Mouse (Mus musculus) embryonic stem cell, embryonic (primary cell): ENCODE measurements around the gene Hist1h4d.
"Not testable (repeated sequence)": the region's sequence is repeated elsewhere in the genome, so short reads cannot be mapped to it uniquely, and the experiment has no call there.

Experiments used
- CTCF ChIA-PET, 4 experiments: fragments of 300-600 bp in 2 of 4; fragments of 350-600 bp in 2 of 4; sonication (Branson Sonifier 250); formaldehyde crosslinking; loops; one replicate each; lab custom pipeline; 2022; ENCODE audit warnings: inconsistent platforms in 2 of 4; lab: Charles Lee
- POLR2A ChIA-PET, 4 experiments: fragments of 300-600 bp in 2 of 4; fragments of 350-600 bp in 2 of 4; sonication (Branson Sonifier 250); formaldehyde crosslinking; loops; one replicate each; lab custom pipeline; 2022; ENCODE audit warnings: antibody characterized with exemption in 4 of 4, inconsistent platforms in 1 of 4; lab: Charles Lee

The Hist1h4d gene

GRCm38 (mm10) chr13:23542999-23543607 lies 38.3 kb upstream of the Hist1h4d start, which contains the start of gene Hist1h2bh:
Gene Hist1h2bh (minus strand): TSS chr13:23543392.
- POLR2A ChIA-PET = interaction anchor here (0.6 to 24.7 kb wide), 51 partner anchors 8 to 1500 kb away, joined by 3 to 692 read pairs (median 5); partner anchors contain the start of genes Hist1h2ac (in 3 of the 4), Hist1h2ae (in 3 of the 4), Hist1h2af (in 3 of the 4) and Hist1h2bg (in 3 of the 4)
- CTCF ChIA-PET = interaction anchor here in 2 of 4 experiments (0.8 to 1.1 kb wide), 2 partner anchors 10 to 78 kb away, joined by 3 read pairs; partner anchors contain the start of genes Btn1a1 (in 1 of the 2) and Hist1h2af (in 1 of the 2)

DNA sequence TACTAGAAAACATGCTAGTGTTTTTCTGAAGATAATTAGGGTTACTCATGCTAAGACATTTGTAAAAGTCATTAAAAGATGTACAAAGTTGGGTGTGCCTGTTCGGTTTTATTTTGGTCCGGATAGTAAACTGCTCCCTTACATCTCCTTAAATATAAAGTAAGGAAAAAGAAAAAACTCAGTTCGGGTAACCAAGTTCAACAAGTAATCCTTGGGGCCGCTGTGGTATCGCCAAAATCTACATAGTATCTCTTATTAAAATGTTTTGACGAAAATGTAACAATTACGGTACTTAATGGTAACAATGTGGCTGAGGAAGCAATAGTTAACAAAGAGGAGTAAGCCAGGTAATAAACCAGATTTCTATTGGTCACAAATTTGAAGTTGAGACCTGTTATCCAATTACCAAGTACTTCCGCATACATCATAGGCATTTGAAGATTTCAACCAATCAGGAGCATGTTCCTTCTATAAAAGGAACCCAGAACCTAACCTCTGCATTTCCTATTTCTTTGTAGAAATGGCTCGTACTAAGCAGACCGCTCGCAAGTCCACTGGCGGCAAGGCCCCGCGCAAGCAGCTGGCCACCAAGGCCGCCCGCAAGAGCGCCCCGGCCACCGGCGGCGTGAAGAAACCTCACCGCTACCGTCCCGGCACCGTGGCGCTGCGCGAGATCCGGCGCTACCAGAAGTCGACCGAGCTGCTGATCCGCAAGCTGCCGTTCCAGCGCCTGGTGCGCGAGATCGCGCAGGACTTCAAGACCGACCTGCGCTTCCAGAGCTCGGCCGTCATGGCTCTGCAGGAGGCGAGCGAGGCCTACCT lies 37.2 kb upstream of the Hist1h4d start, which contains the start of gene Hist1h3f:
Gene Hist1h3f, plus strand, starts transcription at position 88 of the 822 bp plus-strand sequence.
- ChIA-PET POLR2A (interaction anchor here (0.7 to 24.7 kb wide), 29 partner anchors 9 to 1501 kb away, joined by 3 to 692 read pairs (median 10); partner anchors contain the start of genes Hist1h2ae (in 3 of the 4), Hist1h2bg (in 3 of the 4), Hist1h4h (in 3 of the 4) and Hist1h1d (in 2 of the 4)), CTCF (no interaction called here)

GRCm38 (mm10) chr13:23544787-23545120 lies 36.6 kb upstream of the Hist1h4d start:
- POLR2A ChIA-PET = interaction anchor here in 3 of 4 experiments (0.8 to 24.7 kb wide), 15 partner anchors 8 to 143 kb away, joined by 3 to 692 read pairs (median 10); partner anchors contain the start of genes Hist1h1d (in 2 of the 3), Hist1h2ae (in 2 of the 3), Hist1h2af (in 2 of the 3) and Hist1h2bg (in 2 of the 3)
- CTCF ChIA-PET = not testable (repeated sequence)

GRCm38 (mm10) chr13:23546694-23547093 lies 34.7 kb upstream of the Hist1h4d start:
- POLR2A ChIA-PET = interaction anchor here in 3 of 4 experiments (0.5 to 24.7 kb wide), 24 partner anchors 7 to 193 kb away, joined by 3 to 692 read pairs (median 5); partner anchors contain the start of genes Hist1h2af (in 3 of the 3), Hist1h1d (in 2 of the 3), Hist1h4f (in 2 of the 3) and Hist1h4h (in 2 of the 3)
- CTCF ChIA-PET = interaction anchor here in 1 of 4 experiments (1.0 kb wide), 1 partner anchor 199 kb away, joined by 3 read pairs; no protein-coding TSS in a partner anchor

DNA sequence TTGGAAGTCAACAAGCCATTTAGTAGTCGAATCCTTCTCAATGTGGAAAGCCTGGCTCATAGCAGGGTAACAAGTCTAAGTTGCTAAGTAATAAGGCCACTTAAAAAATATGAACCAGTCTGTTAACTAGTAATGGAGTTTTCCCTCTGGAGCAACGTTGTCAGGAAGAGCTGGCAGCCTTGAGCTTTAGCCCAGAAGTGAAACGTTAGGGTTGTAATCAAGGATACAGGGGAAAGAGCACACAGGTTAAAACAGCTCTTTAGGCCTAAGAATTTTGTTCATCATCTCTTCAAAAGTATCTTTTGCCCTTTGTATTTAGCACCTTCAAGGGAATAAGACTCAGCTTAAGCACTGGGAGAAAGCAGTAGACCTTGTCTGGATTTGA lies 30.6 kb upstream of the Hist1h4d start:
- POLR2A ChIA-PET = interaction anchor here (0.6 to 11.8 kb wide), 77 partner anchors 8 to 1508 kb away, joined by 3 to 692 read pairs (median 6); partner anchors contain the start of genes Hist1h2af (in 4 of the 4), Hist1h2ac (in 3 of the 4), Hist1h2ae (in 3 of the 4) and Hist1h2bc (in 3 of the 4)
- CTCF ChIA-PET = interaction anchor here in 2 of 4 experiments (0.6 to 1.2 kb wide), 2 partner anchors 53 to 146 kb away, joined by 3 read pairs; no protein-coding TSS in a partner anchor

DNA sequence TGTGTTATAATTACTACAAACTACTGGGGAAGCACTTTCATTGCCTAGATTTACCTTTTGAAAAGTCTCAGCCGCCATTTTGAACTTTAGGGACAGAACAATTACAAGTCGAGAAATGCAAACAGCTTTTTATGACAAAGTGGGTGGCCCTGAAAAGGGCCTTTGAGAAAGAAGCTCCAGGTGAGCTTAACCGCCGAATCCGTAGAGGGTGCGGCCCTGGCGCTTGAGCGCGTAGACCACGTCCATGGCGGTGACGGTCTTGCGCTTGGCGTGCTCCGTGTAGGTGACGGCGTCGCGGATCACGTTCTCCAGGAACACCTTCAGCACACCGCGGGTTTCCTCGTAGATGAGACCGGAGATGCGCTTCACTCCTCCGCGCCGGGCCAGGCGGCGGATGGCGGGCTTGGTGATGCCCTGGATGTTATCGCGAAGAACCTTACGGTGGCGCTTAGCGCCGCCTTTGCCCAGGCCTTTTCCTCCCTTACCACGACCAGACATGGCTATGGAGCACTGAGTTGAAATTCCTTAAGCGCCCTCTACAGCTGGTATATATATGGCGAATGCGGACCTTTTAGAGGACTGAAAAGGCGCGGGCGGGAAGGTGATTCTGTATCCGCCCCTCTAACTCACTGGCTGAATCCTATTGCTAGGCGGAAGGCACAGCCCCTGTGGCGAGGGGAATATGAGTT lies 30.1 kb upstream of the Hist1h4d start, which contains the start of gene Hist1h4f:
Gene Hist1h4f, minus strand, starts transcription at position 503 of the 689 bp plus-strand sequence.
- ChIA-PET POLR2A (interaction anchor here (0.5 to 11.8 kb wide), 86 partner anchors 9 to 1769 kb away, joined by 3 to 692 read pairs (median 6); partner anchors contain the start of genes Hist1h2af (in 4 of the 4), Hist1h3g (in 4 of the 4), Hist1h2ac (in 3 of the 4) and Hist1h2ad (in 3 of the 4)), CTCF (interaction anchor here in 1 of 4 experiments (1.2 kb wide), 1 partner anchor 146 kb away, joined by 3 read pairs; no protein-coding TSS in a partner anchor)

- POLR2A ChIA-PET = interaction anchor here (0.5 to 11.8 kb wide), 61 partner anchors 9 to 1515 kb away, joined by 3 to 692 read pairs (median 9); partner anchors contain the start of genes Hist1h2af (in 4 of the 4), Hist1h2bf (in 4 of the 4), Hist1h2ac (in 3 of the 4) and Hist1h2ad (in 3 of the 4)
- CTCF ChIA-PET = interaction anchor here in 1 of 4 experiments (1.2 kb wide), 1 partner anchor 145 kb away, joined by 3 read pairs; no protein-coding TSS in a partner anchor
Observed at GRCm38 (mm10) chr13:23551931-23552914, 29.2 kb upstream of the Hist1h4d start.

DNA sequence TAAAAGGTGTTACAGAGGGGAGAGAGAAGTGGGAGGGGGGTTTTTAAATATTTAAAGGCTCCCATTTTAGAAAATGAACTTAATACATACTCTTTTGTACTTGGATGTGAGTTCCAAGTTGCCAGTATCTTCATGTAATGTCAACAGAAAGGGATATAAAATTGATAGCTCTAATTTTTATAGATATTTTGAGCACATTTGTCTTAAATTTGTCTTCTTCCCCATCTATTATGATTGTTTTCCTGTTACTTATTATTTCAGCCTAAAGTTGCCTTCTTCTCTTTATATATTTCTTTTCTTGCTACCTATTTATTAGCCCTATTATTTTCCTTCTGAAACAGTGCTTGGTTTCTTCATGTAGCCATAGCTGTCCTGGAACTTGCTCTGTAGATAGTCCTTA lies 28.4 kb upstream of the Hist1h4d start, which contains the start of gene Hist1h1d:
Gene Hist1h1d, plus strand, starts transcription at position 301 of the 400 bp plus-strand sequence.
- CTCF ChIA-PET = no interaction called here
- POLR2A ChIA-PET = interaction anchor here in 3 of 4 experiments (1.0 to 11.8 kb wide), 21 partner anchors 11 to 1518 kb away, joined by 3 to 692 read pairs (median 88); partner anchors contain the start of genes Hist1h2ae (in 3 of the 3), Hist1h2bf (in 3 of the 3), Hist1h2bg (in 3 of the 3) and Hist1h2ad (in 2 of the 3)

- ChIA-PET POLR2A (interaction anchor here (0.6 to 11.8 kb wide), 117 partner anchors 8 to 1834 kb away, joined by 3 to 692 read pairs (median 10); partner anchors contain the start of genes Hist1h2ae (in 4 of the 4), Hist1h2af (in 4 of the 4), Hist1h2bg (in 4 of the 4) and Hist1h2bh (in 4 of the 4)), CTCF (interaction anchor here in 1 of 4 experiments (0.7 to 2.6 kb wide), 2 partner anchors 130 to 153 kb away, joined by 3 to 10 read pairs; partner anchors contain the start of gene Abt1)
Observed at GRCm38 (mm10) chr13:23554393-23554792, 27.0 kb upstream of the Hist1h4d start.

GRCm38 (mm10) chr13:23554925-23555838 lies 26.2 kb upstream of the Hist1h4d start:
- ChIA-PET POLR2A (interaction anchor here (0.6 to 11.8 kb wide), 179 partner anchors 9 to 1835 kb away, joined by 3 to 692 read pairs (median 5); partner anchors contain the start of genes Hist1h1a (in 4 of the 4), Hist1h1e (in 4 of the 4), Hist1h2ae (in 4 of the 4) and Hist1h2af (in 4 of the 4)), CTCF (interaction anchor here in 1 of 4 experiments (0.7 to 2.6 kb wide), 3 partner anchors 43 to 154 kb away, joined by 3 to 10 read pairs (median 5); partner anchors contain the start of gene Abt1)

DNA sequence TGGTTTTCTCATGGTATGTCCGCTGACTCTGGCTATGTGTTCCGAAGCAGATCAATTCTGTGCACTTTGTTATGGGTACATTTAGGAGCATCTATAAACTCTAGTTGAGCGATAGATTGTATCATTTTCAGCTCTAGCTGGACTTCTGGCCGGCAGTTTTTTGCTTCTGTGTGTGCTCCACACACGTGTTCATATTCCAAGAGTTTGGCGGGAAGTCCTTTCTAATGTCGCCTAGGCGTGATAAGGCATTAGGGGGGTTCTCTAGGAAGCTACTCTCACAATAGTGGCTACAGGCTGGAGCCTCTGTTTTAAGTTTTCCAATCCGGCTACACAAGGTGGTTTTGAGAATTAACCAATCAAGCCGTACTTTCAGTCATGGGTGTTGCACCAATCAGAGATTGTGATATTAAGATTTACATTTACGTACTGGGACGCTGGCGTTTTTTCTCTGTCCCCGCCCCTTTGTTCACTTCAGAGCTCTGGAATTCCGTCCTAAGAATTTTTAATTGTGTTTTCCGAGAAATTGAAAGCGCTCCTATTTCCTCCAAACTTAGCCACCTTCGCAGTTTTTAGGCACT lies 25.5 kb upstream of the Hist1h4d start:
- ChIA-PET CTCF (interaction anchor here in 1 of 4 experiments (1.0 to 2.6 kb wide), 2 partner anchors 42 to 131 kb away, joined by 5 to 10 read pairs; partner anchors contain the start of gene Abt1), POLR2A (interaction anchor here (0.5 to 11.8 kb wide), 142 partner anchors 8 to 1835 kb away, joined by 3 to 692 read pairs (median 6); partner anchors contain the start of genes Hist1h1a (in 4 of the 4), Hist1h1e (in 4 of the 4), Hist1h2ae (in 4 of the 4) and Hist1h2bg (in 4 of the 4))

GRCm38 (mm10) chr13:23556906-23557305 lies 24.5 kb upstream of the Hist1h4d start:
- CTCF ChIA-PET = interaction anchor here in 1 of 4 experiments (1.1 kb wide), 1 partner anchor 16 kb away, joined by 3 read pairs; no protein-coding TSS in a partner anchor
- POLR2A ChIA-PET = interaction anchor here (0.5 to 11.8 kb wide), 58 partner anchors 7 to 1803 kb away, joined by 3 to 692 read pairs (median 20); partner anchors contain the start of genes Hist1h2ae (in 4 of the 4), Hist1h2bg (in 4 of the 4), Hist1h1c (in 3 of the 4) and Hist1h2ac (in 3 of the 4)

DNA sequence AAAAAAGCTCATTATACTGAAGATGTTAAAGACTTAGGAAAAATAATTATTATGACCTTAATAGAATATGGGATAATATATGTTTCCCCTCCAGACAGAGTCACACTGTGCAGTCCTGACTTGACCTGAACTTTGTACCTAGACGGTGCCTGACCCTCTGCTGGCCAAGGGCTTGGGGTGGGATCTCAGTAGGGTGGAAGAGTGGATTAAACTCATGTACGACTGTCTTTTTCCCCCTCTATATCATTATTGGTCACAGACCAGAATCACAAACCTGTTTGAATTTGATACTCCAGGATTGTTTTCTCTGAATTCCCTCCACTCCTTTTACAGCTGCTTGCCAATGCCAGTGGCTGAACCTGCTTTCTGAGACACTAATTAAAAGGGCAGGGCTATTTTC lies 20.7 kb upstream of the Hist1h4d start:
- ChIA-PET POLR2A (interaction anchor here (0.6 to 9.9 kb wide), 30 partner anchors 8 to 254 kb away, joined by 3 to 217 read pairs (median 7); partner anchors contain the start of genes Hist1h2ae (in 4 of the 4), Hist1h2bg (in 4 of the 4), Hist1h4f (in 4 of the 4) and Hist1h2ad (in 2 of the 4)), CTCF (interaction anchor here in 1 of 4 experiments (0.6 kb wide), 1 partner anchor 813 kb away, joined by 3 read pairs; no protein-coding TSS in a partner anchor)
